Mouse (Mus musculus) thymus, postnatal 0 days (tissue): ENCODE results near the gene Kiss1. TPM values are rescaled to one million over a fixed set of nuclear protein-coding genes. Genes with fewer than 3 reads are reported as not detected.

Experiments
- DNase-seq: peaks from one replicate; pipeline ENCODE4 v3.0.0-alpha.2; 2015; ENCODE audit warnings: low spot score
- polyA plus RNA-seq: library from polyadenylated mRNA; unstranded; fragments of >200 nt; fragmentation: Nextera tagmentation; extraction: Ambion mirVana; gene quantifications from 2 replicates; pipeline ENCODE4 v1.2.1, GENCODE M21; 2015

Gene Kiss1
- 0.39 TPM in 1 of 2 replicates, not detected in the other for polyA plus RNA-seq

- DNase-seq = no peak
Observed at GRCm38 (mm10) chr1:133321267-133321925, at the start of gene Kiss1. Gene Kiss1, plus strand, starts transcription at chr1:133321875.

DNA sequence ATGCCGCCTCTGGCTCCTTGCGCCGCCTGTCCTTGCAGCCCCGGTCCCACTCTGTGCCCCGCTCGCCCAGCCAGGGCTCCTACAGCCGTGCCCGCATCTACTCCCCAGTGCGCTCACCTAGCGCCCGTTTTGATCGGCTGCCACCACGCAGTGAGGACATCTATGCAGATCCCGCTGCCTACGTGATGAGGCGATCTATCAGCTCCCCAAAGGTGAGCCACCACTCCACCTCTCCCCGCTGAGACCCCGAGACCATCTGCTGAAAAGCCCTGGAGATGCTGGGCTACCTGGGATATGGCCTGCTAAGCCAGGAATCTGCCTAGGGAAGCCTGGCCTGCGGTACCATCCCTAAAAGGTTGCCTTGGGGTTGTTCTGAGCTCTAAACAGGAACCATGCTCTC lies 47.5 kb upstream of the Kiss1 start:
- DNase-seq = no peak

DNA sequence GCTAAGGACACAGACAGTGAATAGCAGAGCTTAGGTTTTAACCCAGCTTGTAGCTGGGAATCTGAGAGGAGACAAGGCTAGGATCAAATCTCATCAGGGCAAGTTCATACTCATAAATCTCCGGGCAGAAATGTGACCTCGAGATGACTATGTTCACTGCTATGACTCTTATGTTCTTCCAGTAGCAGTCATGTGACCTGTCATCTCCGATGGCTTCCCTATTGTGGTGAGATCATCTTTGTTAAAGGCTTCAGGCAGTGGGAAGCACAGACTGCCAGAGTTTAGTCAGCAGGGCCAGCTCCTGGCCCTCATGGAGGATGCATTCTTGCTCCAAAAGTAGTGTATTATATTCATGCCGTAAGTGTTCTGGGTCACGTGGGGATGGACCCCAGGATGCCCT lies 44.7 kb upstream of the Kiss1 start:
- no peak for DNase-seq

DNA sequence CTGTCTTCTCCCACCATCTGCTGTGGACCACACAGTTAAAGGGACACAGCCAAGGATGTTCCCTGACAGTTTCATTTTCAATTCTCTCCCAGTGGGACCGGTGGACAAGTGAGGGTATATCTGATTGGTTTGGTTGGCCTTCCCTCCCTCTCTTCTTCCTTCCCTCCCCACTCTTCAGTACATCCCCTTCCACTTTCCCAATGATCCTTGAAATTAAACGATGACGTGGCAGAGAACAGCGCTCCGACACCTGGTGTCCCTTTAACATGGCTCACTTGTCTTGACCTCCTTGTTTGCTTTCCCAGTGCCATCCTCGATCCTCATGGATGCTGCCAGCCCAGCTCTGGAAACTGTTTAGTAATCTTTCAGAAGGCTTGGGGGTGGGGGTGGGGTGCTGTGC lies 43.1 kb upstream of the Kiss1 start:
- DNase-seq = no peak

DNA sequence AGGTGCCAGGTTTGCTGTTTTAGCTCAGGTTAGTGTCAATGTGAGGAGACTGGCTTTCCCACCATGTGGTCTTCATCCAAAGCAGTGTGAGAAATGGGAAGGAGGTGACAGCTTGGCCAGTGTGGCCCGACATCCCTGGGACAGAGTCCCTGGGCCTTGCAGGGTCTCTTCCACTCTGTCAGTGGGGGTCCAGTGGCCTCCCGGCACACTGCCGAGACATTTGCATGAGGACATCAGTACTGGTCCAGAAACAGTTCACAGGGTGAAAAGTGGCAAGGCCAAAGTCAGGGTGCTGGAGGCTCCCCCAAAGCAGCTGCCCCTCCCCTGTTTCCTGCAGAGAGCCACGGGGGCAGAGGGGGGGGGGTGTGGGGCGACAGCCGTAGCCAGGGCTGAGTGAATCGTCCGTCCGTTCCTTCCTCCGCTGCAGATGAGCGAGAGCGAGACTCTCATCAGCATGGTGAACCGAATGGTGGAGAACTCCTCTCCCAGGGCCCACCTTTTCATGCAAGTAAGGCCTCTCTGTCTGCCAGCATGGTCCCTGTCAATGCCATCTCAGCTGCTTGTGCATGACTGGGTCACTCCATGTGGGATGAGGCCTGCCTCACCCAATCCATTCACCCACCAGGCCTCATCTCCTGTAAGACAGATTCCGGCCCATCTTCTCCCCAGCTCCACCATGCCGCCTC lies 42.6 kb upstream of the Kiss1 start:
- no peak for DNase-seq

DNA sequence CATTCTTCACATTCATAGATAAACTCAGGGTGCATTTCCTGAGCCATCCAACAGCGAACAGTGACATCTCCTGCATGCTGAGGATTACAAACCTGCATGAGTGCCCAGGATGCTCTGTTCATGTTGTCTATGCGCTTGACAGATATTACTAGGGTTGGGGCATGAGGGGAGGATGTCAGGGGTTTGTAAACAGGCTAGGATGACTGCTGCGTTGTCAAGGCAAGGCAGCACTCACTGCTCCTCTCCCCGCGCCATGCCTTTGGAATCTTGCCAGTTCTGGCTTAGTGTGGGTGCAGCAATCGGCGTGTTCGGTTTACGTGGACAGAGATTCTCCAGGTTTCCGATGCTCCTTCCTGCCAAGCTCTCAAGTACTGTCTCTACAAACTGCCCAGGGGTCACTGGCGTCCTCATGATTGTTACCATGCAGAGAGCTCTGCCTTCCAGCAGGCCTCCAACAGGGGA lies 42.0 kb upstream of the Kiss1 start:
- no peak for DNase-seq

DNA sequence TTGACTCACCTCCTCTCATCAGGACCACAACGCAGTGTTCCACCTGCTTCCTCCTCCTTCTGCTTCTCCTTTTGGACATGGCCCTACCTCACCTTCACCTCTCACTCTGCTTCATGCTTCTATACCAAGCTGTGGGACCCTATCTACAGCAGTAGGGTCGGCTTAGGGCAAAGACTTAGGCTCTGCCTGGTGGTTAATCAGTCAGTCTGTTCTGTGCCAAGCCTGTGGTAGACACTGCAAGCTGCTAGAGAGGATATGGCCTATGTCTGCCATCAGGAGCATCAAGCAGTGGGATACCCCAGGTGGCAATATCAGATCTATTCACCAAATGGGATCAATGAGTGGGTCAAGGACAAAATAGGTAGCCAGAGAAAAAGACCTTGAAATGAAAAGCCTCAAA lies 41.1 kb upstream of the Kiss1 start:
- DNase-seq = no peak

GRCm38 (mm10) chr1:133285907-133286306 lies 35.8 kb upstream of the Kiss1 start:
- no peak for DNase-seq

DNA sequence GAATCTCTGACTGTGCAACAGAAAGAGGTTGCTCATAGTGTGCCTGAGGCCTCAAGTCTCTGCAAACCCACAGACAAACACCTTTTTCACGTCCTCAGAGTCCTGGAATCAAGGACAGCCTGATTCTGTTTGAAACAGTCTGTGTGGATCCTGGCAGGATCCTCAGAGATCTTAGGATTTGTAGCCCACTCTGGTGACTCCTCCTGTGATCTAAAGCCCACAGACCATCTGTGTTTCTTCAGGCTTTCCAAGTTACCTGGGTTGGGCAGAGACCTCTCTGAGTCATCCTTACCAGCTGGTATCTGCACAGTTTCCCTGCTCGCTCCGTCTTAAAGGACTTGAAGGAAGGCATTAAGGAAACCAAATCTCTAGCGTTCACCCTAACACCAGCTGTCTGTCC lies 34.6 kb upstream of the Kiss1 start:
- DNase-seq = no peak

DNA sequence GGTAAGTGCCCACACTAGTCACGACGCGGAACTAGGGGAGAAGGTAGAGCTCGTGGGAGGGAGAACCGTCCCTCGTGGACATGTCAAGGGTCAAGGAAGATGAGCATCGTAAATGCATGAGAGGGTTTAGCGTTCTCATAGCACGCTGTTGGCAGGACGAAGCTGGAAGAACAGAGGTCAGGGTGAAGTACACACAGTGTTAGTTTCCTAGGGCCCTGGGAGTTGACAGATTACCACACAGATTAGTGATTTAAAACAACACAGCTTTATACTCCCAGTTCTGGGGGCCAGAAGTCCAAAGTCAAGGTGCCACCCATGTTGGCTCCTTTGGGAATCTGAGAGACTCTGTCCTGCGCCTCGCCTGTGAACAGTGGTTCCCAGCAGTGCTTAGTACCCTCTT lies 33.8 kb upstream of the Kiss1 start:
- no peak for DNase-seq

DNA sequence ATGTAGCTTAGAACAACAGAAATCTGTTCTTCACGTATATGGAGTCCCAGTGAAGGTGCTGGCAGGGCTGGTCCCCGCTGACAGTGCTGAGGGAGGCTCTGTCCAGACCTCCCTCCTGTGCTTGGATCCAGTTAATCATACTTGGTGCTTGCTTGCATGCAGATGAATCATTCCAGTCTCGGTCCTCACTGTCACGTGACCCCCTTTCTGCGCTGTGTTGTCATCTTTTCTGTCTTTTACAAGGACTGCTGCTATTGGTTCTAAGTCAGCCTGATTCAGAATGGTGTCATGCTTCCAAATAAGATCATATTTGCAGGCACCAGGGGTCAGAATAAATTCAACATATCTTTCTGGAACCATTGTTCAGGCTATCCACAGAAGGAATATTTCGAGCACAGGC lies 29.8 kb upstream of the Kiss1 start:
- no peak for DNase-seq

GRCm38 (mm10) chr1:133292608-133293007 lies 29.1 kb upstream of the Kiss1 start:
- no peak for DNase-seq

DNA sequence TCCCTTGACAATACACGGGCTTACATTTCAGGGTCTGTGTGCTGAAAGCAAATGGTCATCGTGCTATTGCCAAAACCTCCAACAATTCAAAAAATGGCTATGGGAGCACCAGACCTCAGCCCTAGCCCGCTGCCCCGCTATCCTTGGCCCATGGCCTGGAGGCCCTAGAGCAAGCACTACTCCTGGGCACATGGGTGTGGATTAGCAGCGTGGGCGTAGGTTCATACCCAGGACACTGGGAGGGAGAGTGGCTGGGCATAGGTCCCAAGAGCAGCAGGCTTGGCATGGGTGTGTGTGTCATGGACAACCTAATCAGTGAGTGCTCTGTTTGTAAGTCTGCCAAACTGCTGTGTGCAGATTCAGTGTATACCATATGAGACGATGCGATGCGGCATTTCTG lies 25.3 kb upstream of the Kiss1 start:
- no peak for DNase-seq

- DNase-seq = no peak
Observed at GRCm38 (mm10) chr1:133298816-133299215, 22.9 kb upstream of the Kiss1 start.

DNA sequence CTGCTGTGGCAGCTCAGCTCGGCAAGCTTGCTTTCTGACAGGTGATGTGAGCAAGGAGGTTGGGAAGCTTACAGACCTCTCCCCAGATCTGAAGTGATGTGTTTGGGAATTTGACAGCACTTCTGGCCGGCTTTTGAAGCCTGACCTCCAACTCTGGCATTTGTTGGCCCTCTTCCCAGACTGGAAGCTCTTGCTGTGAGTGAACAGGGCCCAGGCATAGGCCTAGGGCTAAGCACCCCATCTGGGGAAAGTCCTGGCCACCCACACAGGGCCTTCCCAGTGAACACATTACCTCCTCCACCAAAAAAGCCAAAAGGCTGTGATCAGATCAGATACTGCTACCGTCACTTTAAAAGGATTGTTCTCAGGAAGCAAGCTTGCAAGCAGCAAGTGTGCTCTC lies 19.1 kb upstream of the Kiss1 start:
- DNase-seq = no peak

DNA sequence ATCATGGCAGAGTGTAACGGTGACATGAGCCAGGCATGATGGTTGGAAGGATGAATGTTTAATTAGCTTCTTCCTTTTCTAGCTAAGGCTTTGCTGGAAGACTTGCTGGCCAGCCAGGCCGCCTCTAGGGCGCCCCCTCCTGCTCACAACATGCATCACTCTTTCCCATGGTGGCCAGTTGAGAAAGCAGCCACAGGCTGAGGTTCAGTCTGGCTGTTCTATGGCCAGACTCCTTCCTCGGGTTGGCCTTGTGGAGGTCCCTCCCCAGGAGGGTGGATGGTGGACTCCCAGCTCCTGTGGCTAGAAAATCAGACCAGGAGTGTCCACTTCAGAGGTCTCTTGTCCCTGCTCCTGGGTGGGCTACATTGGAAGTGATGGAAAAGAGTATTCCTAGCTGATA lies 14.8 kb upstream of the Kiss1 start:
- peak; percentile 55 for DNase-seq

DNA sequence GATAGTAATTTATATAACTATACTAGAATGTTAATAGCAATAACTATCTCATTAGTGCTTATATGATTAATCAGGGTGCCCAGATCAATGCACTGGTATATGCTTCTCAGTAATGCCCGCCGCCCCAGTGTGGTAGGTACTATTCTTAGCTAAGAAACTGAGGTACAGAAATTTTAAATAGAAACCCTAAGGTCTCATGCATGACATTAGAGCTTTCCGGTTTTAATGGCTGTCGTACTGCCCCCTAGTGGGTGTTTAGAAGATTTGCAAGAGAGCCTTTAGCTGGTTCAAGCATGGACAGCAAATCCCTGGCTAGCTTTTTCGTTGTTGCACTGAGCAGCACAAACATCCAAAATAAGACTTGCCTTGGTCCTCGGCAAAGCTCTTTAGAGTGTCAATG lies 14.4 kb upstream of the Kiss1 start:
- DNase-seq = peak; percentile 64

DNA sequence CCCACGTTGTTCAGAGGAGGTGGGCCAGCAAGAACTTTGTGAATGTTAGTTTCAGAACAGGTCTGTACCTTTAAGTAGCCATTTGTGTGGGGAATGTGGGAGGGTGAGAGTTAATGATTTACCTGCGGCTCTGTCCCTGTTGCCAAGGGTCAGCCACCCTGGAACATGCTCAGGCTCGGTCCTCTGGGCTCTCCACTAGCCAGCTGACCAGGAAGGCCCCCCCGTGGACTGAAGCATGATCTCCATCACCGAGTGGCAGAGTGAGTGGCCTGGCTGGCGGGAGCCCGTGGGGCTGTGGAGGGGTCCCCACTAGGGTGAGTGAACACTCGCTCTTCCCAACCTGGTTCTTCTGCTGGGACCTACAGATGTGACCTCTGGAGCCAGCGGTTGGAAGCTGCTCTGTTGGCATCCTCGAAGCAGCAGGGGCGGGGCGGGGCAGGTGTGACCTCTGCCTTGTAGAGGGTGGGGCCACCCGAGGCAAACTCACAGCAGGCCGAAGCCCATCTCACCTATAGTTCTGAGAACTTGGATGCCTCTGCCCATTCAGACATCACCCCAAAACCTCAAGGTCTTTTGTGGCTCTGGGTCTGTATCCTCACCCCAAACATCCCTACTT lies 11.9 kb upstream of the Kiss1 start, which contains the start of gene Golt1a:
Gene Golt1a, plus strand, starts transcription at position 149 of the 616 bp plus-strand sequence.
- DNase-seq = no peak

DNA sequence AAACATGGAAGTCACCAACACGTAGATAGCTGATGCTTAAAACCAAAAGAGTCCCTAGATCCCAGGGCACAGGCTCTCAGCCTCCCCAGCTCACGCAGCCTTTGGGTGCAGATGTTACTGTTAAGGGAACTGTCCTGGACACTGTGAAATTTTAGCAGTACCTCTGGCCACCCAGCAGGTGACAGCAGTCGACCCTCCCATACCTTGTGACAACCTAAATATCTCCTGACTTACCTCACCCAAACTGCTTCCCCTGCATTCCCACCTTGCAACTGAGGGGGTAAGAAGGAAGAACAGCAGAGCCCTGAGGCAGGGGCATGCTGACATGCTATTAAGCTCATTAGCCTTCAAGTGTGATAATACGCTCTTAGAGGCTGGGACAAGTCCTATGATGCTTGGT lies 10.4 kb upstream of the Kiss1 start:
- no peak for DNase-seq

GRCm38 (mm10) chr1:133311946-133312345 lies 9.7 kb upstream of the Kiss1 start:
- no peak for DNase-seq

GRCm38 (mm10) chr1:133314364-133314763 lies 7.3 kb upstream of the Kiss1 start:
- DNase-seq = peak; percentile 34

DNA sequence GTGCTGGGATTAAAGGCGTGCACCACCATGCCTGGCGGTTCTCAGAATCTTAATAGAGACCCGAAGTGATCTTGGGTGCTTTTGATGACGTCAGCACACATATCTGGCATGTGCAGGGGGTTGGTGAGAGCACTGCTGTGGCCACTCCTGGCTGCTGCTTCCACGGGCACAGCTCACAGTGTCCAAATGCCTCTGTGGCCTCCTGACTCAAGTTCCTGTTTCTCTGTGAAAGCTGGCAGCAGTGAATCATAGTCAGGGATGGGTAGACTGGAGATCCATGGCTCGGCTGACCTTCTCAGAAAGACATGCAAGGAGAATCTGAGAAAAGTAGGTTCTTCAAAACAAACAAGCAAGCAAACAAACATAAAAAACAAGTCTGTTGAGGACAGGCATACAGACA lies 5.9 kb upstream of the Kiss1 start:
- no peak for DNase-seq

GRCm38 (mm10) chr1:133316577-133316976 lies 5.1 kb upstream of the Kiss1 start:
- no peak for DNase-seq
